Mouse (Mus musculus) CH12.LX (cell line): Measurements from ENCODE around the gene Manbal. TPM values are rescaled to one million over a fixed set of nuclear protein-coding genes. Genes with fewer than 3 reads are reported as not detected.

Source experiments
- DNase-seq: peaks from one replicate; pipeline ENCODE4 v3.0.0-alpha.2; 2013; ENCODE audit errors: extremely low read depth
- H3K27ac ChIP-seq: 2 replicates; pipeline ENCODE4 v1.5.1; 2012; ENCODE audit warnings: low read depth, mild to moderate bottlenecking, control low read depth, moderate library complexity; ENCODE audit not compliant: insufficient read depth
- H3K27me3 ChIP-seq: replicated peaks from 2 replicates; pipeline ENCODE3; 2012; ENCODE audit warnings: inconsistent platforms
- H3K36me3 ChIP-seq, 2 experiments: replicated peaks in 1 of 2; 2 replicates each; pipeline versions ENCODE3 to v1.6.1; 2012; ENCODE audit warnings: inconsistent platforms in 1 of 2, low read length in 1 of 2, mild to moderate bottlenecking in 1 of 2, mixed read lengths in 1 of 2, moderate library complexity in 1 of 2; ENCODE audit not compliant: control insufficient read depth in 1 of 2, insufficient read depth in 1 of 2
- H3K4me1 ChIP-seq, 2 experiments: 2 replicates each; pipeline ENCODE4 v1.6.1; 2012; ENCODE audit warnings: inconsistent platforms in 1 of 2, moderate library complexity in 1 of 2; ENCODE audit not compliant: insufficient read depth in 2 of 2, control insufficient read depth in 1 of 2
- H3K4me2 ChIP-seq: 2 replicates; pipeline ENCODE4 v1.6.1; 2012; ENCODE audit warnings: low read depth, mild to moderate bottlenecking, control low read depth; ENCODE audit not compliant: poor library complexity, insufficient read depth, severe bottlenecking
- H3K4me3 ChIP-seq, 3 experiments: fragments of 150-350 bp in 1 of 3; sonication (generic) in 1 of 3; replicated peaks in 1 of 3; 2 replicates each; pipeline versions ENCODE3 to v1.5.1; 2011 to 2012; ENCODE audit warnings: low read depth in 2 of 3, low read length in 2 of 3, mild to moderate bottlenecking in 2 of 3, moderate library complexity in 2 of 3, control low read depth in 1 of 3, improper control_type of control experiment in 1 of 3, inconsistent platforms in 1 of 3, mixed read lengths in 1 of 3; ENCODE audit not compliant: poor library complexity in 1 of 3
- H3K79me2 ChIP-seq: replicated peaks from 2 replicates; pipeline ENCODE4 v1.6.1; 2012; ENCODE audit warnings: mild to moderate bottlenecking, moderate library complexity; ENCODE audit not compliant: control insufficient read depth, poor library complexity, insufficient read depth, severe bottlenecking; ENCODE audit errors: extremely low read depth
- H3K9ac ChIP-seq: 2 replicates; pipeline ENCODE4 v1.6.1; 2012; ENCODE audit warnings: low read depth, mild to moderate bottlenecking, control low read depth, moderate library complexity; ENCODE audit not compliant: insufficient read depth
- H3K9me3 ChIP-seq: replicated peaks from 2 replicates; pipeline ENCODE3; 2012; ENCODE audit warnings: low read length, inconsistent platforms, mixed read lengths
- BHLHE40 ChIP-seq: IDR thresholded peaks from 2 replicates; pipeline ENCODE4 v1.6.1; 2011; ENCODE audit warnings: mild to moderate bottlenecking, low read depth, low read length, improper control_type of control experiment
- CHD1 ChIP-seq: IDR thresholded peaks from 2 replicates; pipeline ENCODE4 v1.6.1; 2012; ENCODE audit warnings: low read depth, low read length, improper control_type of control experiment, inconsistent platforms
- CHD2 ChIP-seq: IDR thresholded peaks from 2 replicates; pipeline ENCODE4 v1.6.1; 2011; ENCODE audit warnings: low read length, improper control_type of control experiment
- E2F4 ChIP-seq: IDR thresholded peaks from 2 replicates; pipeline ENCODE4 v1.6.1; 2011; ENCODE audit warnings: low read depth, low read length, improper control_type of control experiment; ENCODE audit not compliant: insufficient replicate concordance
- ELF1 ChIP-seq: IDR thresholded peaks from 2 replicates; pipeline ENCODE4 v1.6.1; 2014; ENCODE audit warnings: low read depth, mild to moderate bottlenecking, inconsistent platforms, low read length, improper control_type of control experiment
- GABPA ChIP-seq: IDR thresholded peaks from 2 replicates; pipeline ENCODE4 v1.6.1; 2012; ENCODE audit warnings: low read depth, low read length, improper control_type of control experiment, inconsistent platforms; ENCODE audit not compliant: insufficient replicate concordance
- HCFC1 ChIP-seq: IDR thresholded peaks from 2 replicates; pipeline ENCODE4 v1.6.1; 2012; ENCODE audit warnings: low read depth, mild to moderate bottlenecking, inconsistent platforms, low read length, improper control_type of control experiment
- JUN ChIP-seq: IDR thresholded peaks from 2 replicates; pipeline ENCODE4 v1.6.1; 2011; ENCODE audit warnings: low read depth, mild to moderate bottlenecking, low read length, improper control_type of control experiment, moderate library complexity; ENCODE audit not compliant: insufficient read depth
- KAT2A ChIP-seq: IDR thresholded peaks from 2 replicates; pipeline ENCODE4 v1.6.1; 2012; ENCODE audit warnings: low read length, improper control_type of control experiment, inconsistent platforms; ENCODE audit not compliant: insufficient replicate concordance
- MAFK ChIP-seq: IDR thresholded peaks from 2 replicates; pipeline ENCODE4 v1.6.1; 2011; ENCODE audit warnings: low read length, improper control_type of control experiment; ENCODE audit not compliant: insufficient replicate concordance
- MAX ChIP-seq: IDR thresholded peaks from 2 replicates; pipeline ENCODE4 v1.6.1; 2011; ENCODE audit warnings: low read length, improper control_type of control experiment
- MAZ ChIP-seq: IDR thresholded peaks from 2 replicates; pipeline ENCODE4 v1.6.1; 2012; ENCODE audit warnings: low read depth, mild to moderate bottlenecking, inconsistent platforms, low read length, improper control_type of control experiment, moderate library complexity
- MXI1 ChIP-seq: IDR thresholded peaks from 2 replicates; pipeline ENCODE4 v1.6.1; 2011; ENCODE audit warnings: mild to moderate bottlenecking, low read depth, low read length, improper control_type of control experiment
- MYC ChIP-seq: IDR thresholded peaks from 2 replicates; pipeline ENCODE4 v1.6.1; 2011; ENCODE audit warnings: low read depth, mild to moderate bottlenecking, improper control_type of control experiment, low read length
- NELFE ChIP-seq: IDR thresholded peaks from 2 replicates; pipeline ENCODE4 v1.6.1; 2011; ENCODE audit warnings: low read depth, low read length, improper control_type of control experiment
- PAX5 ChIP-seq: IDR thresholded peaks from 2 replicates; pipeline ENCODE4 v1.6.1; 2012; ENCODE audit warnings: low read length, inconsistent platforms, mixed read lengths
- POLR2A ChIP-seq: IDR thresholded peaks from 2 replicates; pipeline ENCODE4 v1.6.1; 2011; ENCODE audit warnings: low read depth, mild to moderate bottlenecking, improper control_type of control experiment, low read length
- RAD21 ChIP-seq: IDR thresholded peaks from 2 replicates; pipeline ENCODE4 v1.6.1; 2011; ENCODE audit warnings: low read depth, mild to moderate bottlenecking, low read length, improper control_type of control experiment, moderate library complexity
- SIN3A ChIP-seq: IDR thresholded peaks from 2 replicates; pipeline ENCODE4 v1.6.1; 2012; ENCODE audit warnings: low read length, improper control_type of control experiment, inconsistent platforms
- TCF12 ChIP-seq: IDR thresholded peaks from 2 replicates; pipeline ENCODE4 v1.6.1; 2014; ENCODE audit warnings: low read depth, mild to moderate bottlenecking, inconsistent platforms, low read length, improper control_type of control experiment
- UBTF ChIP-seq: IDR thresholded peaks from 2 replicates; pipeline ENCODE4 v1.6.1; 2012; ENCODE audit warnings: low read depth, mild to moderate bottlenecking, inconsistent platforms, low read length, improper control_type of control experiment, moderate library complexity
- USF1 ChIP-seq: IDR thresholded peaks from 2 replicates; pipeline ENCODE4 v1.6.1; 2014; ENCODE audit warnings: low read depth, mild to moderate bottlenecking, inconsistent platforms, low read length, improper control_type of control experiment
- USF2 ChIP-seq: conservative IDR thresholded peaks from 2 replicates; pipeline ENCODE4 v1.6.1; 2011; ENCODE audit warnings: low read depth, low read length, improper control_type of control experiment
- ZKSCAN1 ChIP-seq: IDR thresholded peaks from 2 replicates; pipeline ENCODE4 v1.6.1; 2012; ENCODE audit warnings: low read depth, inconsistent platforms, low read length, improper control_type of control experiment, borderline replicate concordance
- ZNF384 ChIP-seq: IDR thresholded peaks from 2 replicates; pipeline ENCODE4 v1.6.1; 2012; ENCODE audit warnings: low read depth, low read length, improper control_type of control experiment, inconsistent platforms
- dilution Hi-C: fragments of 300-500 bp; cut with MboI; formaldehyde crosslinking; loops from 2 replicates; pipeline ENCODE4 v1.14.3; 2020; ENCODE audit warnings: low sequenced_read_pairs; ENCODE audit not compliant: extremely low pct_unique_long_range_greater_than_20kb, extremely low pct_ligation_motif_present
- in situ Hi-C: fragments of 300-500 bp; cut with MboI; formaldehyde crosslinking; loops from 3 replicates; pipeline ENCODE4 v1.14.3; 2019; ENCODE audit warnings: low sequenced_read_pairs, low pct_ligation_motif_present, low pct_unique_long_range_greater_than_20kb, mixed read lengths
- polyA plus RNA-seq: library from polyadenylated mRNA; unstranded; fragments of >175 nt; gene quantifications from 2 replicates; pipeline ENCODE4 v1.2.1, GENCODE M21; 2012; ENCODE audit warnings: low read depth; ENCODE audit not compliant: insufficient read length
- total RNA-seq, 2 experiments: library from RNA; depleted of rRNA; stranded (reverse); fragments of 300-350 nt in 1 of 2; fragments of >200 nt in 1 of 2; gene quantifications; 2 replicates each; pipeline ENCODE4 v1.2.3; 2012 to 2014

Gene Manbal
- total and polyA plus RNA-seq, 3 experiments = 13.7 to 29.4 (median 17.0) TPM

DNA sequence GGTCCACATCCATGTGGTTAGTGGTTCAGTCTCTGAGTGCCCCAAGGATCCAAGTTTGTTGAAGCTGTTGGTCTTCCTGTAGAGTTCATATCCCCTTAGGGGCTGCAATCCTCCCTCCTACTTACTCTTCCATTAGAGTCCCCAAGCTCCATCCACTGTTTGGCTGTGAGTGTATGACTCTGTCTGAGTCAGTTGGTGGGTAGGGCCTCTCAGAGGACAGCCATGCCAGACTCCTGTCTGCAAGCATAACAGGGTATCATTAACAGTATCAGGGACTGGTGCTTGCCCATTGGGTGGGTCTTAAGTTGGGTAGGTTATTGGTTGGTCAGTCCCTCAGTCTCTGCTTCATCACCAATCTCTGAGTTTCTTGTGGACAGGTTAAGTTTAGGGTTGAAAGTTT is 52.1 kb downstream of the Manbal start:
- in situ Hi-C loops (no loop called here), dilution Hi-C loops (no loop called here)
- Histone ChIP-seq H3K79me2 (no peaks in the 10 kb centered on the region), H3K36me3 (no peaks in the 10 kb centered on the region), H3K27me3 (peaks cover 48% of the 10 kb centered on the region), H3K9me3 (no peaks in the 10 kb centered on the region), H3K4me3 (no peak overlapping the region), H3K9ac (no peak overlapping the region), H3K27ac (no peak overlapping the region), H3K4me2 (no peak overlapping the region), H3K4me1 (peaks cover 9 to 15% of the 10 kb centered on the region in 2 experiments)
- TF ChIP-seq UBTF (no peak), NELFE (no peak), POLR2A (no peak), MAFK (no peak), SIN3A (no peak), TCF12 (no peak), E2F4 (no peak), HCFC1 (no peak), MAZ (no peak), CHD2 (no peak)
- DNase-seq = no peak

DNA sequence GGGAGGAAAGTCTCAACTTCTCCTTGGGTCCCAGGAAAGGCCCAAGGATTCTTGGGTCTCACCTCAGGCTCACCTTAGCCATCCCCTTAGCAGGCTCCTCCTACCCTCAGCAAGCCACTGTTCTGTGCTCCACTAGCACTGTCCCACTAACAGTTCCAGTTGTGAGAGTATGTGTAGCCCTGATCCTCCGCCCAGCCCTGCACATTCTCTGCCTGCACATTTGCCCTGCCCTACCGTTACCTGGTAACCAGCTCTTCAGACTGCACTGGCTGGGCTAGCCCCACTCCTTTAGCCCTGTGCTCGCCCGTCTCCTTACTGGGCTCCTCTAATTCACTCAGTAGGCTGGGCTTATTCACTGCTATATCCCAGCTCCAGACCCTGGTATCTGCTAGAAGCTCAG is 53.0 kb downstream of the Manbal start:
- H3K4me2 ChIP-seq = no peak overlapping the region
- H3K4me3 ChIP-seq = no peak overlapping the region
- H3K27me3 ChIP-seq = peaks cover 54% of the 10 kb centered on the region
- no peak overlapping the region for H3K27ac ChIP-seq
- no peaks in the 10 kb centered on the region for H3K36me3 ChIP-seq
- H3K9ac ChIP-seq = no peak overlapping the region
- H3K79me2 ChIP-seq = no peaks in the 10 kb centered on the region
- H3K4me1 ChIP-seq = peaks cover 9 to 15% of the 10 kb centered on the region in 2 experiments
- in situ Hi-C loops = no loop called here
- DNase-seq = no peak
- no peaks in the 10 kb centered on the region for H3K9me3 ChIP-seq
- TF ChIP-seq MYC = no peak
- no peak for TF ChIP-seq USF1
- TF ChIP-seq ZNF384 = no peak
- TF ChIP-seq UBTF = no peak
- TF ChIP-seq USF2 = no peak
- TF ChIP-seq, all 38 proteins: peak for 0
- dilution Hi-C loops = no loop called here

DNA sequence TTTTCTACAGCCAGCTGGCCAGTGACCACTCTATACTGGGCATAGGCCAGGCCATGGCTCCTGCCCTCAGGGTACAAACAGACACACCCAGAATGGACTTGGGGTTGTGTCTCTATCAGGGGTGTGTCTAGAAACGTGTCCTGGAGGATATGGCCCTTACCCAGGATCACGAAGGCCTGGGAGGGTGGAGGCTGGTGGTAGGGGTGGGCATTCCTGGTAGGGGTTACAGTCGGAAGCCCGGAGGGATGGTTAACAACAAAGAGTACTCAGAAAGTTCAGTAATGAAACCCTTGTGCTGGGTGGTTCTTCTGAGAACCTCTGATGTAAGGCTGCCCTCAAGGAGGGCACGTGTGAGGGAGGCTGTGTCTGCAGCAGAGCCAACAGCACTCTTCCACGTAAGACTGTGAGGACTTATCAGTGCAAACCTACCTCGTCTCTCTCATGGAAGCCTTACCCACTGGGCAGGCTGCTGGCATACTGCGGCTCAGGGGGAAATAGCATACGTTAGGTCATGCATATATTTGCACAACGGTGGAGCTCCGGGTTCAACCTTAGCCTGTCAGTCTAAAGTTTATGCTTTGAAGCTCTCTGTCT is 54.8 kb downstream of the Manbal start:
- in situ Hi-C loops = no loop called here
- dilution Hi-C loops = no loop called here
- no peak overlapping the region for H3K27ac ChIP-seq
- peaks cover 7 to 11% of the 10 kb centered on the region in 2 experiments for H3K4me1 ChIP-seq
- no peaks in the 10 kb centered on the region for H3K9me3 ChIP-seq
- peaks cover 72% of the 10 kb centered on the region for H3K27me3 ChIP-seq
- H3K79me2 ChIP-seq = no peaks in the 10 kb centered on the region
- TF ChIP-seq KAT2A (no peak), POLR2A (no peak), CHD1 (no peak), USF2 (no peak), ZKSCAN1 (no peak), MAZ (no peak), NELFE (no peak), BHLHE40 (no peak), MXI1 (no peak), PAX5 (no peak), GABPA (no peak), RAD21 (no peak), MAX (no peak), ELF1 (no peak), USF1 (no peak), ZNF384 (no peak), TCF12 (no peak), E2F4 (no peak), JUN (no peak)
- TF ChIP-seq, all 38 proteins: peak for 0
- no peak overlapping the region for H3K4me2 ChIP-seq
- no peaks in the 10 kb centered on the region for H3K36me3 ChIP-seq
- H3K9ac ChIP-seq = no peak overlapping the region
- no peak overlapping the region for H3K4me3 ChIP-seq
- DNase-seq = no peak
